Mouse (Mus musculus): ENCODE measurements around the gene Kcnj10.

The Kcnj10 gene

GRCm38 (mm10) chr1:172376758-172377458 is 35.9 kb downstream of the Kcnj10 start:
- DNase-seq (ENCODE audit: low spot score in 2 of 2) = no peak

- no peak for DNase-seq (ENCODE audit: low spot score in 2 of 2)
These were observed 39.1 kb downstream of the Kcnj10 start for GRCm38 (mm10) chr1:172380066-172380465.

- no peak for DNase-seq (ENCODE audit: low spot score in 2 of 2)
These were observed 41.1 kb downstream of the Kcnj10 start for GRCm38 (mm10) chr1:172382090-172382489.

- DNase-seq (ENCODE audit: low spot score in 2 of 2) = no peak
These were observed 46.2 kb downstream of the Kcnj10 start for GRCm38 (mm10) chr1:172387246-172387645.

GRCm38 (mm10) chr1:172390769-172391168 is 49.8 kb downstream of the Kcnj10 start:
- DNase-seq (ENCODE audit: low spot score in 2 of 2) = no peak

GRCm38 (mm10) chr1:172391807-172392581 is 51.0 kb downstream of the Kcnj10 start:
- DNase-seq (ENCODE audit: low spot score in 2 of 2) = no peak

- no peak for DNase-seq (ENCODE audit: low spot score in 2 of 2)
These were observed 51.7 kb downstream of the Kcnj10 start for GRCm38 (mm10) chr1:172392643-172393170.

- no peak for DNase-seq (ENCODE audit: low spot score in 2 of 2)
These were observed 52.7 kb downstream of the Kcnj10 start for GRCm38 (mm10) chr1:172393739-172394138.

- DNase-seq (ENCODE audit: low spot score in 2 of 2) = no peak
These were observed 56.2 kb downstream of the Kcnj10 start for GRCm38 (mm10) chr1:172396996-172397752.

GRCm38 (mm10) chr1:172406077-172406706 is 65.2 kb downstream of the Kcnj10 start:
- DNase-seq (ENCODE audit: low spot score in 2 of 2) = no peak

- DNase-seq (ENCODE audit: low spot score in 2 of 2) = peak in 1 of 2 experiments; percentile 37
These were observed 68.0 kb downstream of the Kcnj10 start for GRCm38 (mm10) chr1:172408996-172409395.

GRCm38 (mm10) chr1:172409431-172409830 is 68.4 kb downstream of the Kcnj10 start:
- DNase-seq (ENCODE audit: low spot score in 2 of 2) = no peak

GRCm38 (mm10) chr1:172410806-172411205 is 69.8 kb downstream of the Kcnj10 start:
- peak; percentile 34 to 49 for DNase-seq (ENCODE audit: low spot score in 2 of 2)

GRCm38 (mm10) chr1:172412204-172412603 is 71.2 kb downstream of the Kcnj10 start:
- DNase-seq (ENCODE audit: low spot score in 2 of 2) = peak; percentile 74 to 78

- no peak for DNase-seq (ENCODE audit: low spot score in 2 of 2)
These were observed 72.7 kb downstream of the Kcnj10 start for GRCm38 (mm10) chr1:172413491-172414230.

- DNase-seq (ENCODE audit: low spot score in 2 of 2) = no peak
These were observed 73.2 kb downstream of the Kcnj10 start for GRCm38 (mm10) chr1:172414231-172414585.

GRCm38 (mm10) chr1:172415061-172415460 is 74.1 kb downstream of the Kcnj10 start:
- DNase-seq (ENCODE audit: low spot score in 2 of 2) = no peak

GRCm38 (mm10) chr1:172418173-172418572 is 77.2 kb downstream of the Kcnj10 start:
- no peak for DNase-seq (ENCODE audit: low spot score in 2 of 2)

- DNase-seq (ENCODE audit: low spot score in 2 of 2) = no peak
These were observed 77.6 kb downstream of the Kcnj10 start for GRCm38 (mm10) chr1:172418642-172419041.

GRCm38 (mm10) chr1:172420181-172420580 is 79.2 kb downstream of the Kcnj10 start:
- DNase-seq (ENCODE audit: low spot score in 2 of 2) = no peak

GRCm38 (mm10) chr1:172423393-172423792 is 82.4 kb downstream of the Kcnj10 start:
- no peak for DNase-seq (ENCODE audit: low spot score in 2 of 2)

Measured in frontal cortex, postnatal 36 days (tissue).